In the genomic region with DNA sequence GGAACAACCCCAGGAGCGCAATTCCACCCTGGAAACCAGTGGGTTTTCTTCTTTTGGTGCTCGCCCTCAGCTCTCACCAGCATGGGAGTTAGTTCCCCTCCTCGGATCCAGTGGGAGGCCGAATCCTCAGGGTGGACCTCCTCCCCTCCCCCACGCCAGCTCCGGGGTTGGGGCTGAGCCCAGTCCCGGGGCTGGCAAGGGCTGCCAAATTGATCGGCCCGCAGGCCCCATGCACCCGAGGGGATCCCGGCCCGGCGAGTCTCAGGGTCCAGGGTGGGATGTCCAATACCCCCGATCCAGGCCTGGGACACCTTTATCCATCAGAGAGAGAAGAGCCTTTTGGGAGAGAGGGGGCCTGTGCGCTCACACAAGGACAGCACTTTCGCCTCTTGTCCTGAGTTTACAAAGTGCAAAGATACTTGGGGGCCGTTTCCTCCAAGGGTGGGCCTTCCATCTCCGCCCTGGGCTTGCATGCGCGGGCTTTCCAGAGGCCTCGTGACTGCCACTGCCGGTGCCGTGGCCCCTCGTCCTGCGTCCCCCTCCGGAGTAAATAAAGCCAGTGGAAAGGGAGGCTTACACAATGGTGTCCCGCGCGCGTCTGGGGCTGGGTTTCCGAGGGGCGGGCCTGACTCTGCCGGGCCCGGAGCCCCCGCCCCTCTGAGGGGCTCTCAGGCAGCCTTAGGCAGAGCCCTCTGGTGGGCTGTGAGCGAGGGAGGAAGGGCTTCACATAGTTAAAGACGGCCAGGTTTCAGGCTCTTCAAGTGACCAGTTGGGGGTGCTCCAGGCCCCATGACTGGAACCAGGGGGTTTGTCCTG, we compare ENCODE assay signal across 8 mouse cellular contexts.
A peak's percentile ranks its signal among the peaks of the same experiment; 100 is the strongest.
DNase-seq lines count a peak whose midpoint lies in the region; ATAC-seq and TF ChIP-seq lines count a peak whose summit lies in the region.

No protein-coding gene starts in this region.

- peak overlapping the region; percentile 81 for H3K4me2 ChIP-seq in intestine, embryonic 16.5 days (ENCODE audit: low read depth, low read length)
- H3K4me2 ChIP-seq in lung, embryonic 15.5 days, result peak overlapping the region; percentile 74

- peak overlapping the region; percentile 78 for H3K9ac ChIP-seq in intestine, embryonic 16.5 days (ENCODE audit: low read depth, low read length)
- peak overlapping the region; percentile 59 for H3K9ac ChIP-seq in lung, embryonic 15.5 days

- H3K9me3 ChIP-seq in intestine, embryonic 16.5 days (ENCODE audit: control insufficient read depth, low read length), result no peaks in the 10 kb centered on the region
- H3K9me3 ChIP-seq in lung, embryonic 15.5 days, result no peaks in the 10 kb centered on the region

- DNase-seq in kidney, adult 18-20 months, result peak; percentile 60
- DNase-seq in kidney, adult 9 months, result no peak
- DNase-seq in heart, adult 11 months, result peak; percentile 98
- peak; percentile 43 for DNase-seq in ovary, postnatal 14 days (ENCODE audit: low spot score)
- no peak for DNase-seq in layer of hippocampus, adult 11-12 months (ENCODE audit: low spot score)

- peak overlapping the region; percentile 52 for H3K4me3 ChIP-seq in bone marrow, adult 2 months (replicated peaks; ENCODE audit: control insufficient read depth, low read depth, low read length)
- peak overlapping the region; percentile 69 for H3K4me3 ChIP-seq in intestine, embryonic 16.5 days (ENCODE audit: low read length)
- H3K4me3 ChIP-seq in lung, embryonic 15.5 days, result peak overlapping the region; percentile 75

- H3K27me3 ChIP-seq in intestine, embryonic 16.5 days (replicated peaks; ENCODE audit: control insufficient read depth, insufficient read depth, low read length), result no peaks in the 10 kb centered on the region
- H3K27me3 ChIP-seq in lung, embryonic 15.5 days, result no peaks in the 10 kb centered on the region

- TF ChIP-seq POLR2A in bone marrow, adult 2 months (IDR thresholded peaks at IDR 0.05; ENCODE audit: borderline replicate concordance, control insufficient read depth, low read depth, low read length), result no peak

- WGBS in bone marrow, adult 2 months, result under 1% methylated on average over 37 of the region's 37 CpGs
- 2% methylated on average over 37 of the region's 37 CpGs for WGBS in intestine, embryonic 16.5 days
- WGBS in lung, embryonic 15.5 days, result 1% methylated on average over 37 of the region's 37 CpGs

- peak; percentile 47 for ATAC-seq in intestine, embryonic 16.5 days
- peak; percentile 51 for ATAC-seq in lung, embryonic 15.5 days (ENCODE audit: borderline replicate concordance, extremely low read depth, low FRiP score, low TSS enrichment)

- H3K27ac ChIP-seq in bone marrow, adult 2 months (ENCODE audit: control insufficient read depth, insufficient read depth, low read depth, low read length, poor library complexity), result peak overlapping the region; percentile 8; the same call in 1 of the 2 replicates
- H3K27ac ChIP-seq in intestine, embryonic 16.5 days (ENCODE audit: low read length), result peak overlapping the region; percentile 87
- H3K27ac ChIP-seq in lung, embryonic 15.5 days, result peak overlapping the region; percentile 94

- TF ChIP-seq CTCF in bone marrow, adult 2 months (IDR thresholded peaks at IDR 0.05; ENCODE audit: control insufficient read depth, insufficient read depth, low read length), result no peak

- no peaks in the 10 kb centered on the region for H3K36me3 ChIP-seq in intestine, embryonic 16.5 days (ENCODE audit: control insufficient read depth, insufficient read depth, low read length)
- H3K36me3 ChIP-seq in lung, embryonic 15.5 days, result no peaks in the 10 kb centered on the region

- H3K4me1 ChIP-seq in bone marrow, adult 2 months (ENCODE audit: control insufficient read depth, insufficient read depth, low read length), result no peaks in the 10 kb centered on the region
- peaks cover 58% of the 10 kb centered on the region for H3K4me1 ChIP-seq in intestine, embryonic 16.5 days (ENCODE audit: control insufficient read depth, insufficient read depth, low read length)
- H3K4me1 ChIP-seq in lung, embryonic 15.5 days, result peaks cover 85% of the 10 kb centered on the region

Comparison
In these comparisons a context has a peak if more than half of its experiments do, and no peak if none do; other contexts are left out.
1. DNase-seq: peak in kidney, adult 18-20 months (single experiment), heart, adult 11 months (single experiment) and ovary, postnatal 14 days (single experiment); none in kidney, adult 9 months (single experiment) and layer of hippocampus, adult 11-12 months (single experiment).
2. H3K27ac ChIP-seq: peak in every context shown above with its lines; median percentile 94 in lung, embryonic 15.5 days; 87 in intestine, embryonic 16.5 days; 8 in bone marrow, adult 2 months.
3. Peak in every context shown above with its lines, with median percentiles within 50 percentile points of each other: H3K4me3 ChIP-seq.